ENCODE assay signal across 37 mouse cellular contexts in genomic region chr10:95643042-95643441, GRCm38 (mm10). TPM values are rescaled to one million over a fixed set of nuclear protein-coding genes. Genes with fewer than 3 reads are reported as not detected.
DNase-seq lines count a peak whose midpoint lies in the region; TF ChIP-seq lines count a peak whose summit lies in the region.
"Had no signal": no experiment of that assay in that cellular context is flagged by ENCODE, and none has a peak within 500 bp of the region (broad histone marks: within the 10 kb centered on the region; RNA-seq: fewer than 3 reads in every experiment).

No protein-coding gene starts in this region.

- no peaks in the 10 kb centered on the region for H3K27me3 ChIP-seq in CH12.LX (replicated peaks)
- H3K27me3 ChIP-seq: forebrain, embryonic 13.5 days; hindbrain, embryonic 12.5 days; kidney, embryonic 15.5 days; limb, embryonic 12.5 days; liver, embryonic 13.5 days; neural tube, embryonic 12.5 days had no signal

- no peak for TF ChIP-seq POLR2A in CH12.LX (IDR thresholded peaks at IDR 0.05; ENCODE audit: low read depth, low read length)

- TF ChIP-seq CTCF in CH12.LX (conservative IDR thresholded peaks at IDR 0.05 in 1 of 2, IDR thresholded peaks at IDR 0.05 in 1 of 2; ENCODE audit: low read depth in 2 of 2, low read length in 2 of 2): no peak

- in situ Hi-C loops in CH12.LX (cut with MboI; ENCODE audit: low pct_ligation_motif_present, low pct_unique_long_range_greater_than_20kb, low sequenced_read_pairs): no loop called here

- H3K4me3 ChIP-seq in CH12.LX (replicated peaks in 1 of 3; ENCODE audit: low read depth in 2 of 3, low read length in 2 of 3, poor library complexity in 1 of 3): no peak overlapping the region
- H3K4me3 ChIP-seq: forebrain, embryonic 13.5 days; hindbrain, embryonic 12.5 days; kidney, embryonic 15.5 days; limb, embryonic 12.5 days; liver, embryonic 13.5 days; neural tube, embryonic 12.5 days had no signal

- peak overlapping the region; percentile 29; the same call in 1 of the 2 replicates for H3K4me2 ChIP-seq in CH12.LX (ENCODE audit: insufficient read depth, low read depth, poor library complexity, severe bottlenecking)
- H3K4me2 ChIP-seq: forebrain, embryonic 13.5 days; heart, embryonic 11.5 days; hindbrain, embryonic 12.5 days; kidney, embryonic 15.5 days; limb, embryonic 12.5 days; liver, embryonic 13.5 days; neural tube, embryonic 12.5 days had no signal

- no peaks in the 10 kb centered on the region for H3K36me3 ChIP-seq in CH12.LX (replicated peaks in 1 of 2; ENCODE audit: control insufficient read depth in 1 of 2, insufficient read depth in 1 of 2, low read length in 1 of 2)
- H3K36me3 ChIP-seq: hindbrain, embryonic 12.5 days; kidney, embryonic 15.5 days; limb, embryonic 12.5 days; liver, embryonic 13.5 days; neural tube, embryonic 12.5 days had no signal

- no peaks in the 10 kb centered on the region for H3K9me3 ChIP-seq in CH12.LX (replicated peaks; ENCODE audit: low read length)
- H3K9me3 ChIP-seq: forebrain, embryonic 13.5 days; hindbrain, embryonic 12.5 days; kidney, embryonic 15.5 days; limb, embryonic 12.5 days; liver, embryonic 13.5 days; neural tube, embryonic 12.5 days had no signal

- H3K4me1 ChIP-seq in CH12.LX (ENCODE audit: control insufficient read depth in 1 of 2, insufficient read depth in 2 of 2): peaks cover 0 to 13% of the 10 kb centered on the region in 2 experiments; a peak in 2 of 4 replicates
- H3K4me1 ChIP-seq: forebrain, embryonic 13.5 days; hindbrain, embryonic 12.5 days; limb, embryonic 12.5 days; neural tube, embryonic 12.5 days had no signal

- no peak overlapping the region for H3K27ac ChIP-seq in CH12.LX (ENCODE audit: insufficient read depth, low read depth)
- H3K27ac ChIP-seq: forebrain, embryonic 13.5 days; hindbrain, embryonic 12.5 days; hindbrain, postnatal 0 days; limb, embryonic 12.5 days; neural tube, embryonic 12.5 days had no signal

- TF ChIP-seq RAD21 in CH12.LX (IDR thresholded peaks at IDR 0.05; ENCODE audit: low read depth, low read length): no peak

- no peak for TF ChIP-seq EP300 in CH12.LX (IDR thresholded peaks at IDR 0.05; ENCODE audit: low read length)

- DNase-seq in 3134 (ENCODE audit: extremely low read depth, insufficient read length, low spot score) (peak; percentile 24), CH12.LX (ENCODE audit: extremely low read depth) (no peak), WW6 (ENCODE audit: low read depth, low spot score) (peak; percentile 47)
- peak; percentile 5 for DNase-seq in induced T-regulatory cell, adult 2 months (ENCODE audit: low read depth)
- no peak for DNase-seq in adrenal gland, postnatal 4 days (ENCODE audit: low spot score in 2 of 2)
- no peak for DNase-seq in T-cell, adult 2 months (ENCODE audit: low spot score)
- no peak for DNase-seq in thymus, postnatal 25 days
- DNase-seq: adrenal gland, adult 8-10 months; cerebellum, adult 11 months; cerebellum, adult 9-11 months; gastrocnemius, postnatal 36 days; kidney, adult 18-20 months; kidney, postnatal 25 days; liver, embryonic 13.5 days; lung, adult 2 months; lung, postnatal 10 days; right cerebral cortex, adult 18-20 months; thymus, adult 18-20 months; thymus, postnatal 36 days had no signal

- H3K9ac ChIP-seq in CH12.LX (ENCODE audit: insufficient read depth, low read depth): no peak overlapping the region
- H3K9ac ChIP-seq: forebrain, embryonic 13.5 days; hindbrain, embryonic 12.5 days; kidney, embryonic 15.5 days; limb, embryonic 12.5 days; liver, embryonic 13.5 days; neural tube, embryonic 12.5 days had no signal

- H3K79me2 ChIP-seq in CH12.LX (replicated peaks; ENCODE audit: control insufficient read depth, extremely low read depth, insufficient read depth, poor library complexity, severe bottlenecking): no peaks in the 10 kb centered on the region

- dilution Hi-C loops in CH12.LX (cut with MboI; ENCODE audit: extremely low pct_ligation_motif_present, extremely low pct_unique_long_range_greater_than_20kb, low sequenced_read_pairs): no loop called here

TF ChIP-seq in CH12.LX, 34 proteins besides CTCF, POLR2A, EP300 and RAD21:
- TF ChIP-seq PAX5 (IDR thresholded peaks at IDR 0.05; ENCODE audit: low read length) (no peak), USF2 (conservative IDR thresholded peaks at IDR 0.05; ENCODE audit: low read depth, low read length) (no peak), JUN (IDR thresholded peaks at IDR 0.05; ENCODE audit: insufficient read depth, low read depth, low read length) (no peak), TBP (conservative IDR thresholded peaks at IDR 0.05; ENCODE audit: low read depth, low read length) (no peak), MYC (IDR thresholded peaks at IDR 0.05; ENCODE audit: low read depth, low read length) (no peak), IRF4 (IDR thresholded peaks at IDR 0.05; ENCODE audit: low read depth, low read length) (no peak), CHD2 (IDR thresholded peaks at IDR 0.05; ENCODE audit: low read length) (no peak), BHLHE40 (IDR thresholded peaks at IDR 0.05; ENCODE audit: low read depth, low read length) (no peak), CHD1 (IDR thresholded peaks at IDR 0.05; ENCODE audit: low read depth, low read length) (no peak), MAFK (IDR thresholded peaks at IDR 0.05; ENCODE audit: insufficient replicate concordance, low read length) (no peak), E2F4 (IDR thresholded peaks at IDR 0.05; ENCODE audit: insufficient replicate concordance, low read depth, low read length) (no peak), USF1 (IDR thresholded peaks at IDR 0.05; ENCODE audit: low read depth, low read length) (no peak), ZMIZ1 (IDR thresholded peaks at IDR 0.05; ENCODE audit: low read depth, low read length) (no peak), ZC3H11A (IDR thresholded peaks at IDR 0.05; ENCODE audit: low read depth, low read length) (no peak)

RNA-seq across cellular contexts. Expression of gene Anapc15-ps, which starts 30.2 kb away (rescaled TPM):
- total RNA-seq in CH12.LX (2012; rRNA removed) (0.63 TPM in 1 of 2 replicates, not detected in the other), CH12.LX (2014; rRNA removed) (2.8 and 5.3 TPM in 2 replicates)
- polyA plus RNA-seq in CH12.LX (2012; ENCODE audit: insufficient read length, low read depth): 1.1 TPM in 1 of 2 replicates, not detected in the other
- total RNA-seq in adrenal gland, postnatal 4 days (2021): not detected
- total RNA-seq: gastrocnemius, postnatal 36 days; heart, adult 18-20 months; heart, postnatal 36 days; hindbrain, postnatal 0 days; layer of hippocampus, adult 18-20 months; layer of hippocampus, postnatal 10 days; left cerebral cortex, adult 18-20 months; left cerebral cortex, postnatal 14 days had no signal
- polyA plus RNA-seq: activated CD4-positive, CD25-positive, alpha-beta regulatory T cell, adult 4 months; embryonic facial prominence, embryonic 14.5 days; forebrain, embryonic 13.5 days; heart, embryonic 11.5 days; hindbrain, embryonic 12.5 days; hindbrain, postnatal 0 days; limb, embryonic 12.5 days; liver, embryonic 13.5 days; lung, adult 2 months; midbrain, embryonic 16.5 days; neural tube, embryonic 12.5 days; spleen, adult 2 months; stomach, postnatal 0 days had no signal

Comparison
In these comparisons a context has a peak if more than half of its experiments do, and no peak if none do; other contexts are left out.
1. DNase-seq: peak in 3134 (single experiment), WW6 (single experiment) and induced T-regulatory cell, adult 2 months (single experiment); none in CH12.LX (single experiment), adrenal gland, postnatal 4 days (0 of 2), T-cell, adult 2 months (single experiment) and thymus, postnatal 25 days (single experiment).